Mouse (Mus musculus): ENCODE measurements at regions not wholly inside any gene's neighbourhood (a gene's known extent, or its start where the extent isn't known, plus 50 kb on each side); places are given as distances from the start of the nearest gene placed in this dataset.
"Not testable (repeated sequence)": the region's sequence is repeated elsewhere in the genome, so short reads cannot be mapped to it uniquely, and the experiment has no call there.

- H3K27ac ChIP-seq (ENCODE audit: insufficient read depth, low read length), result no peak overlapping the region
- no peak for TF ChIP-seq CTCF (IDR thresholded peaks at IDR 0.05; ENCODE audit: extremely low read depth, insufficient read depth, low read length)
- TF ChIP-seq POLR2A (IDR thresholded peaks at IDR 0.05; ENCODE audit: extremely low read depth, insufficient read depth, low read length), result no peak
- H3K4me3 ChIP-seq (ENCODE audit: insufficient read depth, low read length), result no peak overlapping the region
- H3K4me1 ChIP-seq (ENCODE audit: control insufficient read depth, insufficient read depth, low read length), result no peaks in the 10 kb centered on the region
Measured at GRCm38 (mm10) chr2:3910086-3910891, 107.2 kb upstream of the Frmd4a start.

- TF ChIP-seq CTCF (IDR thresholded peaks at IDR 0.05; ENCODE audit: extremely low read depth, insufficient read depth, low read length) (no peak), POLR2A (IDR thresholded peaks at IDR 0.05; ENCODE audit: extremely low read depth, insufficient read depth, low read length) (no peak)
- H3K4me3 ChIP-seq (ENCODE audit: insufficient read depth, low read length), result no peak overlapping the region
- no peak overlapping the region for H3K27ac ChIP-seq (ENCODE audit: insufficient read depth, low read length)
- H3K4me1 ChIP-seq (ENCODE audit: control insufficient read depth, insufficient read depth, low read length), result peaks cover 4% of the 10 kb centered on the region; the same call in 1 of the 2 replicates
Measured at GRCm38 (mm10) chr2:3915141-3915540, 102.4 kb upstream of the Frmd4a start.

- TF ChIP-seq POLR2A (IDR thresholded peaks at IDR 0.05; ENCODE audit: extremely low read depth, insufficient read depth, low read length), result no peak
- no peak for TF ChIP-seq CTCF (IDR thresholded peaks at IDR 0.05; ENCODE audit: extremely low read depth, insufficient read depth, low read length)
- Histone ChIP-seq H3K4me1 (ENCODE audit: control insufficient read depth, insufficient read depth, low read length) (peaks cover 4% of the 10 kb centered on the region; the same call in 1 of the 2 replicates), H3K4me3 (ENCODE audit: insufficient read depth, low read length) (no peak overlapping the region), H3K27ac (ENCODE audit: insufficient read depth, low read length) (no peak overlapping the region)
Measured at GRCm38 (mm10) chr2:3916365-3916764, 101.2 kb upstream of the Frmd4a start.

- H3K27ac ChIP-seq (ENCODE audit: insufficient read depth, low read length), result no peak overlapping the region
- TF ChIP-seq CTCF (IDR thresholded peaks at IDR 0.05; ENCODE audit: extremely low read depth, insufficient read depth, low read length) (no peak), POLR2A (IDR thresholded peaks at IDR 0.05; ENCODE audit: extremely low read depth, insufficient read depth, low read length) (no peak)
- peaks cover 4% of the 10 kb centered on the region; the same call in 1 of the 2 replicates for H3K4me1 ChIP-seq (ENCODE audit: control insufficient read depth, insufficient read depth, low read length)
- H3K4me3 ChIP-seq (ENCODE audit: insufficient read depth, low read length), result no peak overlapping the region
Measured at GRCm38 (mm10) chr2:3918156-3918555, 99.4 kb upstream of the Frmd4a start.

GRCm38 (mm10) chr2:3919893-3920292, 97.6 kb upstream of the Frmd4a start:
- Histone ChIP-seq H3K4me1 (ENCODE audit: control insufficient read depth, insufficient read depth, low read length) (peaks cover 4% of the 10 kb centered on the region; the same call in 1 of the 2 replicates), H3K4me3 (ENCODE audit: insufficient read depth, low read length) (no peak overlapping the region), H3K27ac (ENCODE audit: insufficient read depth, low read length) (no peak overlapping the region)
- no peak for TF ChIP-seq POLR2A (IDR thresholded peaks at IDR 0.05; ENCODE audit: extremely low read depth, insufficient read depth, low read length)
- no peak for TF ChIP-seq CTCF (IDR thresholded peaks at IDR 0.05; ENCODE audit: extremely low read depth, insufficient read depth, low read length)

DNA sequence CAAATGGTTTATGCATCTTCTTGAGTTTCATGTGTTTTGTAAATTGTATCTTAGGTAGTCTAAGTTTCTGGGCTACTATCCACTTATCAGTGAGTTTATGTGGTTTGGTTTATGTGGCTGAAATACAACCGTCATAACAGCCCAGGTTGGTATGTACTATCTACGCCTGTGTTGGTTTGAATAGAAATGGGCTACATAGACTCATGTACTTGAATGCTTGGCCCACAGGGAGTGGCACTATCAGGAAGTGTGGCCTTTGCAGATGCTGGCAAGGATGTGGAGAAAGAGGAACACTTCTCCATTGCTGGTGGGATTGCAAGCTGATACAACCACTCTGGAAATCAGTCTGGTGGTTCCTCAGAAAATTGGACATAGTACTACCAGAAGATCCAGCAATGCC, 96.4 kb upstream of the Frmd4a start:
- H3K4me1 ChIP-seq (ENCODE audit: control insufficient read depth, insufficient read depth, low read length); H3K27ac ChIP-seq (ENCODE audit: insufficient read depth, low read length); H3K4me3 ChIP-seq (ENCODE audit: insufficient read depth, low read length): not testable (repeated sequence)

DNA sequence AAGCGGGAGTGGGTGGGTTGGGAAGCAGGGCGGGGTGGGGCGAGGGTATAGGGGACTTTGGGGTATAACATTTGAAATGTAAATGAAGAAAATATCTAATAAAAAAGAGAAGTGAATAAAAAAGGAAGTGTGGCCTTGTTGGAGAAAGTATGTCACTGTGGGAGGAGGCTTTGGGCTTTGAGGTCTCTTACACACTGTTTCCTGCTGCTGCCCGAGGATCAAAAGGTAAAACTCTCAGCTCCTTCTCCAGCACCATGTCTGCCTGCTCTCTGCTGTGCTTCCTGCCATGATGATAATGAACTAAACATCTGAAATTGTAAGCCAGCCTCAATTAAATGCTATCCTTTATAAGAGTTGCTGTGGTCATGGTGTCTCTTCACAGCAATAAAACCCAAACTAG, 94.8 kb upstream of the Frmd4a start:
- TF ChIP-seq POLR2A (IDR thresholded peaks at IDR 0.05; ENCODE audit: extremely low read depth, insufficient read depth, low read length) (no peak), CTCF (IDR thresholded peaks at IDR 0.05; ENCODE audit: extremely low read depth, insufficient read depth, low read length) (no peak)
- no peak overlapping the region for H3K4me3 ChIP-seq (ENCODE audit: insufficient read depth, low read length)
- peaks cover 4% of the 10 kb centered on the region; the same call in 1 of the 2 replicates for H3K4me1 ChIP-seq (ENCODE audit: control insufficient read depth, insufficient read depth, low read length)
- H3K27ac ChIP-seq (ENCODE audit: insufficient read depth, low read length), result no peak overlapping the region

DNA sequence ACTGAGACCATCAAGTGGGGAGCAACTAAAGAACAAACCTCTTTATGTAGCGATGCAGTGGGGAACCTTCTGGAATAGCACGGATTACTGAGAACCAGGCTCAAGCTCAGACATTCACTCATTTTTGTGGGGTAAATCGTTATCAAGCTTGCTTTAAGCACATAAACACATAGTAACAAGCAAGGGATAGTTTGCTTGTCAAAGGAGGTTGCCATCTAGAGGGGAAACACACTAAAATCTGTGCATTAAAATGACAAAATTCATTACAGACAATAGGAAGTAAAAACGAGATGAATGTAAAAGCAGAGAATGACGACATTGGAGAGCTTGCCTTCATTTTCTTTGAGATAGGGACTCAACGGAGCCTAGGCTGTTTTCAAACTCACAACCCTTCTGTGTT, 92.8 kb upstream of the Frmd4a start:
- 0 out of 2 replicates have a peak, but pooled peaks cover 2% of the 10 kb centered on the region for H3K4me1 ChIP-seq (ENCODE audit: control insufficient read depth, insufficient read depth, low read length)
- no peak overlapping the region for H3K4me3 ChIP-seq (ENCODE audit: insufficient read depth, low read length)
- no peak overlapping the region for H3K27ac ChIP-seq (ENCODE audit: insufficient read depth, low read length)
- TF ChIP-seq CTCF (IDR thresholded peaks at IDR 0.05; ENCODE audit: extremely low read depth, insufficient read depth, low read length) (no peak), POLR2A (IDR thresholded peaks at IDR 0.05; ENCODE audit: extremely low read depth, insufficient read depth, low read length) (no peak)

GRCm38 (mm10) chr2:3925199-3925598, 92.3 kb upstream of the Frmd4a start:
- TF ChIP-seq CTCF (IDR thresholded peaks at IDR 0.05; ENCODE audit: extremely low read depth, insufficient read depth, low read length), result no peak
- TF ChIP-seq POLR2A (IDR thresholded peaks at IDR 0.05; ENCODE audit: extremely low read depth, insufficient read depth, low read length), result no peak
- Histone ChIP-seq H3K27ac (ENCODE audit: insufficient read depth, low read length) (no peak overlapping the region), H3K4me3 (ENCODE audit: insufficient read depth, low read length) (no peak overlapping the region), H3K4me1 (ENCODE audit: control insufficient read depth, insufficient read depth, low read length) (0 out of 2 replicates have a peak, but pooled peaks cover 2% of the 10 kb centered on the region)

- H3K27ac ChIP-seq (ENCODE audit: insufficient read depth, low read length), result no peak overlapping the region
- TF ChIP-seq CTCF (IDR thresholded peaks at IDR 0.05; ENCODE audit: extremely low read depth, insufficient read depth, low read length) (no peak), POLR2A (IDR thresholded peaks at IDR 0.05; ENCODE audit: extremely low read depth, insufficient read depth, low read length) (no peak)
- no peak overlapping the region for H3K4me3 ChIP-seq (ENCODE audit: insufficient read depth, low read length)
- peaks cover 2% of the 10 kb centered on the region; the same call in 1 of the 2 replicates for H3K4me1 ChIP-seq (ENCODE audit: control insufficient read depth, insufficient read depth, low read length)
Measured at GRCm38 (mm10) chr2:3926129-3926528, 91.4 kb upstream of the Frmd4a start.
